Mouse (Mus musculus): ENCODE data around the gene Ubac2.

DNA sequence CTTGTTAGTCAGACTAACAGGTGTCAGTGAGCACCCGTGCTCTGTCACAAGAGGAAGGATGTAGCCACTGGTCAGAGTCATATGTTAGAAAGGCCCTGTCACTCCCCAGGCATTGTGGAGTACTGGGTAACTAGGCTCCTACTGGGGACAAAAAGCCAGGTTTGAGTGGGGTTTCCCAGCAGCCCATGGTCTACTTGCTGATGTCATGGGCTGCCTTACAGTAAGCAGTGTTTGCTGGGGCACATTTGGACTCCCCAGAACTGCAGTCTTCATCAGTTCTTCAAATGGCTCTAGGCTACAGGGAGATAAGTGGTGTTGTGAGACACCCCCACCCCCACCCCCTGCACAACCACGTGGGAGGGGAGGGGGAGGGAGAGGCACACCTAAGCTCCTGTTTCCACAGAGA, 179.5 kb downstream of the Ubac2 start:
- TF ChIP-seq CTCF (IDR thresholded peaks at IDR 0.05; ENCODE audit: borderline replicate concordance, extremely low read depth, insufficient read depth, insufficient read length) (no peak), POLR2A (IDR thresholded peaks at IDR 0.05; ENCODE audit: borderline replicate concordance, extremely low read depth, insufficient read depth, insufficient read length, poor library complexity, severe bottlenecking) (no peak)

Measured in brain, embryonic 14.5 days (tissue).